Mouse (Mus musculus): ENCODE measurements at regions not wholly inside any gene's neighbourhood (a gene's known extent, or its start where the extent isn't known, plus 50 kb on each side); places are given as distances from the start of the nearest gene placed in this dataset.

DNA sequence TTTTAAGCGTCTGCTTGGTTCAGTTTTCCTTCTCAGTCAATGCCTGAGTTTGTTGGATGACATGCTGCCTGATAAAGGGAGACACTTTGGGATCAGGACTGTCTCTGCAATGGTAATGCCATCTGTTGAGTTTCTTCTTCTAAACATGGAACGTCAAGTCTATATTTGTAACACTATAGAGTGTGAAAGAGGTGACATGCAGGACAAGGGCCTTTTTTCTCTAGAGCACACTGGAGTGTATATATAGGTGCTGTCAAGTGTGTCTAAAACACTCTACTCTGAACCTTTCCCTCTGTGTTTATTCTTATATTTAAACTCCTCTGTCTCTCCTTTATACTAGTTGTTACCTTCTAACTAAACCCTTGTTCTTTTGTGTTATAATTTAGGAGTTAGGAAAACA is 299.6 kb downstream of the Epha7 start:
- no peak for TF ChIP-seq SMC3 (IDR thresholded peaks at IDR 0.05; ENCODE audit: low read depth, low read length)
- TF ChIP-seq ZNF384 (IDR thresholded peaks at IDR 0.05; ENCODE audit: low read depth, low read length) = no peak
- TF ChIP-seq GABPA (IDR thresholded peaks at IDR 0.05; ENCODE audit: insufficient replicate concordance, low read depth, low read length) = no peak
- TF ChIP-seq CTCF (conservative IDR thresholded peaks at IDR 0.05 in 1 of 2, IDR thresholded peaks at IDR 0.05 in 1 of 2; ENCODE audit: low read depth in 2 of 2, low read length in 2 of 2) = no peak
- TF ChIP-seq CHD1 (IDR thresholded peaks at IDR 0.05; ENCODE audit: low read depth, low read length) = no peak
- no peak for TF ChIP-seq EP300 (IDR thresholded peaks at IDR 0.05; ENCODE audit: low read length)
- TF ChIP-seq SIN3A (IDR thresholded peaks at IDR 0.05; ENCODE audit: low read length) = no peak
- no peak for TF ChIP-seq POLR2A (IDR thresholded peaks at IDR 0.05; ENCODE audit: low read depth, low read length)

Measured in CH12.LX (cell line).